In genomic region chr2:153741437-153742065, GRCm38 (mm10) we compare ENCODE assay signal across 8 mouse cellular contexts. TPM values are rescaled to one million over a fixed set of nuclear protein-coding genes. Genes with fewer than 3 reads are reported as not detected.
DNase-seq lines count a peak whose midpoint lies in the region; ATAC-seq lines count a peak whose summit lies in the region.

No protein-coding gene starts in this region.

- H3K9me3 ChIP-seq in kidney, embryonic 15.5 days (replicated peaks), result no peaks in the 10 kb centered on the region
- H3K9me3 ChIP-seq in hindbrain, embryonic 10.5 days, result no peaks in the 10 kb centered on the region
- H3K9me3 ChIP-seq in liver, embryonic 11.5 days (ENCODE audit: control insufficient read depth, low read length), result no peaks in the 10 kb centered on the region
- H3K9me3 ChIP-seq in neural tube, embryonic 12.5 days, result no peaks in the 10 kb centered on the region

- no peak for DNase-seq in kidney, adult 11 months
- DNase-seq in MN1 (ENCODE audit: low spot score), result peak; percentile 78
- DNase-seq in embryo, embryonic 9.5 days (ENCODE audit: extremely low spot score), result peak; percentile 14
- peak; percentile 88 for DNase-seq in hindbrain, embryonic 10.5 days (ENCODE audit: low spot score)
- DNase-seq in liver, embryonic 11.5 days (ENCODE audit: low spot score), result peak; percentile 84
- no peak for DNase-seq in spleen, postnatal 4 days (ENCODE audit: low spot score in 2 of 2)

- peak overlapping the region; percentile 70 for H3K4me2 ChIP-seq in kidney, embryonic 15.5 days
- peak overlapping the region; percentile 91 for H3K4me2 ChIP-seq in liver, embryonic 11.5 days
- H3K4me2 ChIP-seq in neural tube, embryonic 12.5 days (replicated peaks), result peak overlapping the region; percentile 83

- peaks cover 13% of the 10 kb centered on the region for H3K36me3 ChIP-seq in kidney, embryonic 15.5 days
- H3K36me3 ChIP-seq in hindbrain, embryonic 10.5 days, result peaks cover 16% of the 10 kb centered on the region
- H3K36me3 ChIP-seq in liver, embryonic 11.5 days (ENCODE audit: control insufficient read depth, insufficient read depth, low read length), result peaks cover 2% of the 10 kb centered on the region; the same call in 1 of the 2 replicates
- H3K36me3 ChIP-seq in neural tube, embryonic 12.5 days, result peaks cover 2% of the 10 kb centered on the region; the same call in 1 of the 2 replicates

- no peaks in the 10 kb centered on the region for H3K27me3 ChIP-seq in kidney, embryonic 15.5 days
- no peaks in the 10 kb centered on the region for H3K27me3 ChIP-seq in hindbrain, embryonic 10.5 days (ENCODE audit: insufficient read depth, poor library complexity, severe bottlenecking)
- H3K27me3 ChIP-seq in liver, embryonic 11.5 days (replicated peaks; ENCODE audit: control insufficient read depth, insufficient read depth, low read length), result no peaks in the 10 kb centered on the region
- no peaks in the 10 kb centered on the region for H3K27me3 ChIP-seq in neural tube, embryonic 12.5 days (replicated peaks)

- peak overlapping the region; percentile 77 for H3K4me3 ChIP-seq in kidney, embryonic 15.5 days (replicated peaks)
- H3K4me3 ChIP-seq in hindbrain, embryonic 10.5 days, result peak overlapping the region; percentile 88
- peak overlapping the region; percentile 90 for H3K4me3 ChIP-seq in liver, embryonic 11.5 days (ENCODE audit: low read depth, low read length)
- peak overlapping the region; percentile 82 for H3K4me3 ChIP-seq in neural tube, embryonic 12.5 days

- peak overlapping the region; percentile 88 for H3K9ac ChIP-seq in kidney, embryonic 15.5 days
- H3K9ac ChIP-seq in liver, embryonic 11.5 days (ENCODE audit: low read depth, low read length), result peak overlapping the region; percentile 96
- H3K9ac ChIP-seq in neural tube, embryonic 12.5 days, result peak overlapping the region; percentile 91

- H3K4me1 ChIP-seq in kidney, embryonic 15.5 days, result peaks cover 29% of the 10 kb centered on the region
- peaks cover 28% of the 10 kb centered on the region for H3K4me1 ChIP-seq in hindbrain, embryonic 10.5 days (replicated peaks)
- H3K4me1 ChIP-seq in liver, embryonic 11.5 days (replicated peaks; ENCODE audit: control insufficient read depth, insufficient read depth, low read length), result peaks cover 26% of the 10 kb centered on the region
- H3K4me1 ChIP-seq in neural tube, embryonic 12.5 days, result peaks cover 41% of the 10 kb centered on the region

- WGBS in kidney, embryonic 15.5 days, result under 1% methylated on average over 36 of the region's 56 CpGs
- WGBS in hindbrain, embryonic 10.5 days, result 2% methylated on average over 56 of the region's 56 CpGs
- WGBS in liver, embryonic 11.5 days, result under 1% methylated on average over 52 of the region's 56 CpGs
- under 1% methylated on average over 55 of the region's 56 CpGs for WGBS in neural tube, embryonic 12.5 days

- ATAC-seq in kidney, embryonic 15.5 days (replicated peaks; ENCODE audit: low FRiP score), result peak; percentile 83
- peak; percentile 83 for ATAC-seq in liver, embryonic 11.5 days (replicated peaks; ENCODE audit: low FRiP score)
- ATAC-seq in neural tube, embryonic 12.5 days (ENCODE audit: low FRiP score, low read depth), result peak; percentile 89

- H3K27ac ChIP-seq in kidney, embryonic 15.5 days, result peak overlapping the region; percentile 94
- H3K27ac ChIP-seq in hindbrain, embryonic 10.5 days, result peak overlapping the region; percentile 99
- peak overlapping the region; percentile 94 for H3K27ac ChIP-seq in liver, embryonic 11.5 days (ENCODE audit: low read depth, low read length)
- H3K27ac ChIP-seq in neural tube, embryonic 12.5 days, result peak overlapping the region; percentile 82

RNA-seq across cellular contexts. Expression of gene Mapre1, which starts 0.5 kb away (rescaled TPM):
- 234 and 269 TPM in 2 replicates for polyA plus RNA-seq in kidney, embryonic 15.5 days (2015; fragmentation: Nextera tagmentation; extraction: Ambion mirVana)
- 314 and 319 TPM in 2 replicates for polyA plus RNA-seq in hindbrain, embryonic 10.5 days (2016; fragmentation: Nextera tagmentation; extraction: Ambion mirVana)
- polyA plus RNA-seq in liver, embryonic 11.5 days (2014; fragmentation: Nextera tagmentation; extraction: Ambion mirVana), result 235 and 274 TPM in 2 replicates
- 399 and 422 TPM in 2 replicates for polyA plus RNA-seq in neural tube, embryonic 12.5 days (2016; fragmentation: Nextera tagmentation; extraction: Ambion mirVana)

RNA-seq across cellular contexts. Expression of gene Efcab8, which starts 38.2 kb away (rescaled TPM):
- polyA plus RNA-seq in kidney, embryonic 15.5 days (2015; fragmentation: Nextera tagmentation; extraction: Ambion mirVana), result not detected in 2 replicates
- 0.08 and 0.15 TPM in 2 replicates for polyA plus RNA-seq in hindbrain, embryonic 10.5 days (2016; fragmentation: Nextera tagmentation; extraction: Ambion mirVana)
- 0.07 TPM in 1 of 2 replicates, not detected in the other for polyA plus RNA-seq in liver, embryonic 11.5 days (2014; fragmentation: Nextera tagmentation; extraction: Ambion mirVana)
- polyA plus RNA-seq in neural tube, embryonic 12.5 days (2016; fragmentation: Nextera tagmentation; extraction: Ambion mirVana), result not detected in 2 replicates

RNA-seq across cellular contexts. Expression of gene Dnmt3c, which starts 45.1 kb away (rescaled TPM):
- not detected in 2 replicates for polyA plus RNA-seq in kidney, embryonic 15.5 days (2015; fragmentation: Nextera tagmentation; extraction: Ambion mirVana)
- not detected in 2 replicates for polyA plus RNA-seq in hindbrain, embryonic 10.5 days (2016; fragmentation: Nextera tagmentation; extraction: Ambion mirVana)
- 0.49 and 0.77 TPM in 2 replicates for polyA plus RNA-seq in liver, embryonic 11.5 days (2014; fragmentation: Nextera tagmentation; extraction: Ambion mirVana)
- polyA plus RNA-seq in neural tube, embryonic 12.5 days (2016; fragmentation: Nextera tagmentation; extraction: Ambion mirVana), result 0.11 and 0.17 TPM in 2 replicates

Comparison
In these comparisons a context has a peak if more than half of its experiments do, and no peak if none do; other contexts are left out.
1. DNase-seq: peak in MN1 (single experiment), embryo, embryonic 9.5 days (single experiment), hindbrain, embryonic 10.5 days (single experiment) and liver, embryonic 11.5 days (single experiment); none in kidney, adult 11 months (single experiment) and spleen, postnatal 4 days (0 of 2).
2. Peak in every context shown above with its lines, with median percentiles within 50 percentile points of each other: ATAC-seq, H3K27ac ChIP-seq, H3K4me2 ChIP-seq, H3K4me3 ChIP-seq and H3K9ac ChIP-seq.